Mouse (Mus musculus) liver, embryonic 14.5 days (tissue): ENCODE results near the gene Olfm1. TPM values are rescaled to one million over a fixed set of nuclear protein-coding genes. Genes with fewer than 3 reads are reported as not detected.

ENCODE experiments used
- ATAC-seq: fragments of 200-750 bp; cut with Nextera tagmentation; 2 replicates; pipeline ENCODE4 v1.8.0; 2017; ENCODE audit warnings: moderate number of reproducible peaks, mild to moderate bottlenecking, moderate library complexity; ENCODE audit not compliant: insufficient read depth
- DNase-seq, 3 experiments: peaks; one replicate each; pipeline ENCODE4 v3.0.0-alpha.2; 2012 to 2013; ENCODE audit warnings: low read depth in 3 of 3, low spot score in 3 of 3
- H3K27ac ChIP-seq: fragments of 300-500 bp; sonication (generic); 2 replicates; pipeline ENCODE4 v1.5.1; 2014; ENCODE audit warnings: moderate library complexity, mild to moderate bottlenecking, control low read depth, inconsistent platforms
- H3K27me3 ChIP-seq: fragments of 300-500 bp; sonication (generic); 2 replicates; pipeline ENCODE4 v1.6.1; 2014; ENCODE audit warnings: mild to moderate bottlenecking, low read length, moderate library complexity; ENCODE audit not compliant: control insufficient read depth, insufficient read depth
- H3K36me3 ChIP-seq: fragments of 300-500 bp; sonication (generic); replicated peaks from 2 replicates; pipeline ENCODE4 v1.6.1; 2014; ENCODE audit warnings: low read depth; ENCODE audit not compliant: control insufficient read depth, insufficient read depth
- H3K4me1 ChIP-seq, 2 experiments: fragments of 200-500 bp in 1 of 2; fragments of 300-500 bp in 1 of 2; sonication (generic) in 1 of 2; replicated peaks; 2 replicates each; pipeline ENCODE4 v1.6.1; 2012 to 2014; ENCODE audit warnings: antibody characterized with exemption in 1 of 2, inconsistent platforms in 1 of 2, low read length in 1 of 2; ENCODE audit not compliant: control insufficient read depth in 2 of 2, insufficient read depth in 2 of 2
- H3K4me2 ChIP-seq: fragments of 300-500 bp; sonication (generic); 2 replicates; pipeline ENCODE4 v1.6.1; 2014; ENCODE audit warnings: low read depth, mild to moderate bottlenecking, control low read depth, moderate library complexity
- H3K4me3 ChIP-seq, 2 experiments: fragments of 200-500 bp in 1 of 2; fragments of 300-500 bp in 1 of 2; sonication (generic) in 1 of 2; 2 replicates each; pipeline ENCODE4 v1.5.1; 2012 to 2014; ENCODE audit warnings: low read depth in 2 of 2, low read length in 2 of 2, mild to moderate bottlenecking in 2 of 2, control low read depth in 1 of 2, inconsistent platforms in 1 of 2, moderate library complexity in 1 of 2; ENCODE audit not compliant: insufficient read depth in 1 of 2
- H3K9ac ChIP-seq: fragments of 300-500 bp; sonication (generic); replicated peaks from 2 replicates; pipeline ENCODE4 v1.6.1; 2014; ENCODE audit warnings: mild to moderate bottlenecking, control low read depth, moderate library complexity
- H3K9me3 ChIP-seq: fragments of 300-500 bp; sonication (generic); 2 replicates; pipeline ENCODE4 v1.6.1; 2016; ENCODE audit warnings: low read length, mixed read lengths; ENCODE audit not compliant: control insufficient read depth
- CTCF ChIP-seq: IDR thresholded peaks from 2 replicates; pipeline ENCODE4 v1.5.1; 2016; ENCODE audit warnings: antibody characterized with exemption, low read depth, control low read depth
- EP300 ChIP-seq: IDR thresholded peaks from 2 replicates; pipeline ENCODE4 v1.6.1; 2016; ENCODE audit warnings: antibody characterized with exemption, low read depth
- WGBS: fragments of 180-500 bp; shearing (Covaris S2); extraction: QIAGEN DNeasy Blood & Tissue Kit; methylation state at CpG from one replicate; pipeline ENCODE4 v1.1.7; 2014; ENCODE audit not compliant: insufficient replicate concordance; 5-methylcytosine and 5-hydroxymethylcytosine counted together
- polyA plus RNA-seq, 2 experiments: library from polyadenylated mRNA; depleted of rRNA in 1 of 2; stranded (reverse) in 1 of 2; unstranded in 1 of 2; fragments of >200 nt; fragmentation: Nextera tagmentation in 1 of 2; extraction: Ambion mirVana in 1 of 2; gene quantifications; 2 replicates each; pipeline versions ENCODE4 v1.2.1 to v1.2.3; 2012 to 2014

Gene Olfm1
- polyA plus RNA-seq, 2 experiments, result 2.5 to 2.6 TPM

DNA sequence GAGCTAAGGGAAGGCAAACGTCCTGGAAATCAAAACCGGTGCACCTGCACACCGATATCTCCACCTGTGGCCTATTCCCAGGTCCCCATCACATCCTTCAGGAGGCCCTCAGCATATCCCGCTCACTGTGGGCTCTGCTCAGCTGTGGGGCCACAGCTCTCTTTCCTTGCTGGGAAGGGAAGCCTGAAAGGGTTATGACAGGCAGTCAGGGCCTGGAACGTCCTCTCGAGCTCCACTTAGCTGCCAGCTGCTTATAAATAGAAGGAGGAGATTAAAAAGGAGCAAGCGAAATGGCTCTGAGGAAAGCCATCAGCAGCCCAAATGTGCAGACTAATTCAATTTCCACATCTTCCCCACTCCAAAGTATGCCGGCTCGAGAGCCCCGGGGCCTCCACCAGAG, 86.1 kb downstream of the Olfm1 start:
- Histone ChIP-seq H3K9ac (no peak overlapping the region), H3K27me3 (no peaks in the 10 kb centered on the region), H3K4me2 (no peak overlapping the region), H3K4me3 (no peak overlapping the region), H3K27ac (no peak overlapping the region), H3K9me3 (no peaks in the 10 kb centered on the region), H3K4me1 (no peaks in the 10 kb centered on the region), H3K36me3 (no peaks in the 10 kb centered on the region)
- 60% methylated on average over 10 of the region's 10 CpGs for WGBS
- ATAC-seq (no peak), DNase-seq (no peak)
- TF ChIP-seq CTCF (no peak), EP300 (no peak)

Other genes starting within 250 kb of the Olfm1 start
- 12.0 and 14.6 TPM in 2 replicates for gene Fcnb, start 108.1 kb upstream of the Olfm1 start, polyA plus RNA-seq (2012; rRNA removed)
- gene Fcnb, start 108.1 kb upstream of the Olfm1 start, polyA plus RNA-seq (2014; fragmentation: Nextera tagmentation; extraction: Ambion mirVana), result 28.4 and 29.9 TPM in 2 replicates